In the genomic region with DNA sequence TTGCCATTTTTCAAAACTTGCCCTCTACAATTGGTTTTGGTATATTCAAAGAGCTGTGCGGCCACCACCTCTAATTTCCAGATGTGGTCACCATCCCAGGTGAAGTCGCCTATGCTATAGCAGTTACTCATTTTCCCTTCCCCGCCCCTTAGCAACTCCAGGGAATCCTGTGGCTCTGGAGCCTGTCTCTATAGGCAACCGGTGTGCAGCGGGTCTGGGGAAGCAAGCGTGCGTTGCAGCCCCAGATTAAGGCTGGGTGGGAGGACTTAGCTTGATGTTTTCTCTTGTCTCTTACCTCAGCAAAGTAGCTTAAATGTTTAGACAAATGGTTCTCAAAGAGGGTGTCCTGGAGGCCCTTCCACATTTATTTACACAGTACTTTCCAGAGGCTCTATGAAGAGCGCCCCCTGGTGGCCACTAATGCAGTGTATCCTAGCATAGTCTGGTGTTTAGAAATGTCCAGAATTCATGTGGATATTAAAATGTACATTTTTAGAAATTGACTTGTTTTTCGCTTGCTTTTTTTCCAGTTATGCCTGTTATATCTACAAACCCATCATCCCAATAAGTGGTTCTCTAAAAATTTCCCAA, we compare ENCODE assay signal across 9 mouse cellular contexts. TPM values are rescaled to one million over a fixed set of nuclear protein-coding genes. Genes with fewer than 3 reads are reported as not detected.
DNase-seq lines count a peak whose midpoint lies in the region; ATAC-seq lines count a peak whose summit lies in the region.
"Had no signal": no experiment of that assay in that cellular context is flagged by ENCODE, and none has a peak within 500 bp of the region (broad histone marks: within the 10 kb centered on the region; RNA-seq: fewer than 3 reads in every experiment).

No protein-coding gene starts in this region.

- no peaks in the 10 kb centered on the region for H3K27me3 ChIP-seq in forebrain, embryonic 14.5 days (replicated peaks; ENCODE audit: control insufficient read depth, insufficient read depth, low read length)
- no peaks in the 10 kb centered on the region for H3K27me3 ChIP-seq in forebrain, embryonic 13.5 days
- no peaks in the 10 kb centered on the region for H3K27me3 ChIP-seq in liver, embryonic 12.5 days (replicated peaks)
- no peaks in the 10 kb centered on the region for H3K27me3 ChIP-seq in liver, embryonic 11.5 days (replicated peaks; ENCODE audit: control insufficient read depth, insufficient read depth, low read length)
- H3K27me3 ChIP-seq: midbrain, embryonic 12.5 days had no signal

- H3K4me2 ChIP-seq in forebrain, embryonic 14.5 days (ENCODE audit: low read length) = no peak overlapping the region
- no peak overlapping the region for H3K4me2 ChIP-seq in forebrain, embryonic 13.5 days
- no peak overlapping the region for H3K4me2 ChIP-seq in liver, embryonic 12.5 days
- H3K4me2 ChIP-seq in liver, embryonic 11.5 days = no peak overlapping the region
- H3K4me2 ChIP-seq: midbrain, embryonic 12.5 days had no signal

- ATAC-seq in forebrain, embryonic 14.5 days = peak; percentile 57; the same call in 1 of the 2 replicates
- ATAC-seq in forebrain, embryonic 13.5 days = no peak; the same call in 1 of the 2 replicates
- ATAC-seq in liver, embryonic 12.5 days = no peak
- ATAC-seq in liver, embryonic 11.5 days (replicated peaks; ENCODE audit: low FRiP score) = peak; percentile 69

- DNase-seq in forebrain, embryonic 14.5 days (ENCODE audit: low spot score) = peak; percentile 58
- DNase-seq in liver = peak; percentile 71
- DNase-seq in adrenal gland, postnatal 10 days = peak; percentile 72
- DNase-seq in embryo, embryonic 10.5 days (ENCODE audit: low spot score) = peak; percentile 64
- DNase-seq in liver, embryonic 11.5 days (ENCODE audit: low spot score) = no peak
- peak; percentile 45 to 67 for DNase-seq in right cerebral cortex, adult 2 months (ENCODE audit: low spot score in 2 of 2)

- no peak overlapping the region for H3K4me3 ChIP-seq in forebrain, embryonic 14.5 days (ENCODE audit: low read depth, low read length)
- H3K4me3 ChIP-seq in forebrain, embryonic 13.5 days = no peak overlapping the region
- no peak overlapping the region for H3K4me3 ChIP-seq in liver, embryonic 12.5 days
- H3K4me3 ChIP-seq in liver, embryonic 11.5 days (ENCODE audit: low read depth, low read length) = no peak overlapping the region
- H3K4me3 ChIP-seq: midbrain, embryonic 12.5 days had no signal

- peaks cover 18% of the 10 kb centered on the region for H3K36me3 ChIP-seq in forebrain, embryonic 14.5 days (ENCODE audit: control insufficient read depth, insufficient read depth, low read length)
- H3K36me3 ChIP-seq in forebrain, embryonic 13.5 days (ENCODE audit: poor library complexity, severe bottlenecking) = peaks cover 38% of the 10 kb centered on the region
- H3K36me3 ChIP-seq in liver, embryonic 12.5 days = peaks cover 46% of the 10 kb centered on the region
- 0 out of 2 replicates have a peak, but pooled peaks cover 11% of the 10 kb centered on the region for H3K36me3 ChIP-seq in liver, embryonic 11.5 days (ENCODE audit: control insufficient read depth, insufficient read depth, low read length)

- no peak overlapping the region for H3K9ac ChIP-seq in forebrain, embryonic 14.5 days (ENCODE audit: low read length)
- no peak overlapping the region for H3K9ac ChIP-seq in forebrain, embryonic 13.5 days
- no peak overlapping the region for H3K9ac ChIP-seq in liver, embryonic 12.5 days
- H3K9ac ChIP-seq in liver, embryonic 11.5 days (ENCODE audit: low read depth, low read length) = no peak overlapping the region
- H3K9ac ChIP-seq: midbrain, embryonic 12.5 days had no signal

- H3K27ac ChIP-seq in forebrain, embryonic 14.5 days (ENCODE audit: low read depth, low read length) = no peak overlapping the region
- H3K27ac ChIP-seq in forebrain, embryonic 13.5 days = no peak overlapping the region
- H3K27ac ChIP-seq in liver, embryonic 12.5 days = no peak overlapping the region
- H3K27ac ChIP-seq in liver, embryonic 11.5 days (ENCODE audit: low read depth, low read length) = no peak overlapping the region
- H3K27ac ChIP-seq: midbrain, embryonic 12.5 days had no signal

- H3K9me3 ChIP-seq in forebrain, embryonic 14.5 days (replicated peaks; ENCODE audit: control insufficient read depth, low read length) = 0 out of 2 replicates have a peak, but pooled peaks cover 3% of the 10 kb centered on the region
- no peaks in the 10 kb centered on the region for H3K9me3 ChIP-seq in forebrain, embryonic 13.5 days (replicated peaks)
- no peaks in the 10 kb centered on the region for H3K9me3 ChIP-seq in liver, embryonic 12.5 days (replicated peaks)
- no peaks in the 10 kb centered on the region for H3K9me3 ChIP-seq in liver, embryonic 11.5 days (ENCODE audit: control insufficient read depth, low read length)

- 69% methylated on average over 9 of the region's 9 CpGs for WGBS in forebrain, embryonic 14.5 days
- WGBS in forebrain, embryonic 13.5 days = 70% methylated on average over 9 of the region's 9 CpGs
- 65% methylated on average over 9 of the region's 9 CpGs for WGBS in liver, embryonic 12.5 days (ENCODE audit: insufficient replicate concordance)
- 68% methylated on average over 9 of the region's 9 CpGs for WGBS in liver, embryonic 11.5 days

- no peaks in the 10 kb centered on the region for H3K4me1 ChIP-seq in forebrain, embryonic 14.5 days (ENCODE audit: control insufficient read depth, insufficient read depth, low read length)
- H3K4me1 ChIP-seq in forebrain, embryonic 13.5 days = peaks cover 4% of the 10 kb centered on the region
- no peaks in the 10 kb centered on the region for H3K4me1 ChIP-seq in liver, embryonic 12.5 days
- H3K4me1 ChIP-seq in liver, embryonic 11.5 days (replicated peaks; ENCODE audit: control insufficient read depth, insufficient read depth, low read length) = no peaks in the 10 kb centered on the region

RNA-seq across cellular contexts. Expression of a gene that starts 16.7 kb away (rescaled TPM):
- 95.9 and 98.5 TPM in 2 replicates for polyA plus RNA-seq in forebrain, embryonic 14.5 days (2014; fragmentation: Nextera tagmentation; extraction: Ambion mirVana)
- 74.2 and 76.6 TPM in 2 replicates for polyA plus RNA-seq in forebrain, embryonic 13.5 days (2015; fragmentation: Nextera tagmentation; extraction: Ambion mirVana)
- 48.1 and 51.2 TPM in 2 replicates for polyA plus RNA-seq in liver, embryonic 12.5 days (2016; fragmentation: Nextera tagmentation; extraction: Ambion mirVana)
- 10 to 100 TPM; 55.3 to 63.0 TPM for total RNA-seq in adrenal gland, postnatal 10 days (2021)
- 70.8 and 79.0 TPM in 2 replicates for polyA plus RNA-seq in liver, embryonic 11.5 days (2014; fragmentation: Nextera tagmentation; extraction: Ambion mirVana)

RNA-seq across cellular contexts. Expression of a gene that starts 52.9 kb away (rescaled TPM):
- 3.6 and 5.3 TPM in 2 replicates for polyA plus RNA-seq in forebrain, embryonic 14.5 days (2014; fragmentation: Nextera tagmentation; extraction: Ambion mirVana)
- 1.3 and 1.5 TPM in 2 replicates for polyA plus RNA-seq in forebrain, embryonic 13.5 days (2015; fragmentation: Nextera tagmentation; extraction: Ambion mirVana)
- polyA plus RNA-seq in liver, embryonic 12.5 days (2016; fragmentation: Nextera tagmentation; extraction: Ambion mirVana) = 0.61 and 0.69 TPM in 2 replicates
- 10 to 100 TPM; 14.8 to 29.4 TPM for total RNA-seq in adrenal gland, postnatal 10 days (2021)
- polyA plus RNA-seq in liver, embryonic 11.5 days (2014; fragmentation: Nextera tagmentation; extraction: Ambion mirVana) = 0.43 and 0.91 TPM in 2 replicates

Comparison
In these comparisons a context has a peak if more than half of its experiments do, and no peak if none do; other contexts are left out.
1. ATAC-seq: peak in forebrain, embryonic 14.5 days (single experiment) and liver, embryonic 11.5 days (single experiment); none in forebrain, embryonic 13.5 days (single experiment) and liver, embryonic 12.5 days (single experiment).